Mouse (Mus musculus): ENCODE results near the gene Polr2l. TPM values are rescaled to one million over a fixed set of nuclear protein-coding genes. Genes with fewer than 3 reads are reported as not detected.

The Polr2l gene
- polyA plus RNA-seq, 1 experiment from 2014 or later, result 83.8 TPM

DNA sequence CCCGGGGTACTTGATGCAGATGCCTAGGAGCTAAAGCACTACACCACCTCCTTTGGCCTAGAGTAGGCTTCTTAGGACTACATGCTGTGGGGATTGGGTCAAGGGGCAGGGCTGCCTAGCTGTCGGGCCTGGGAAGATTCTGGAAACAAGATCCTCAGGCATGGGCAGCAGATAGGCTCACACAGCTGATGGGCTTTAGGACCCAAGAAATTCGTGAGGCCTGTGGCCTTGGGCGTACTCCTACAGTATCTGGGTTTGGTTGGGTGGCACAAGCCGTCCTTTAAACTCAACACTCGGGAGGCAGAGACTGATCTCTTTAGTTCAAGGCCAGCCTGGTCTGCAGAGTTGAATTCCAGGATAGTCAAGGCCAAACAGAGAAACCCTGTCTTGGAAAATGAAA, 2.7 kb downstream of the Polr2l start:
- H3K9me3 ChIP-seq, result no peaks in the 10 kb centered on the region
- H3K27ac ChIP-seq, result no peak overlapping the region
- WGBS, result 86% methylated on average over 6 of the region's 6 CpGs
- peaks cover 48% of the 10 kb centered on the region for H3K4me1 ChIP-seq
- peaks cover 14% of the 10 kb centered on the region for H3K36me3 ChIP-seq (replicated peaks)
- no peak overlapping the region for H3K4me2 ChIP-seq
- ATAC-seq (replicated peaks), result no peak
- no peak overlapping the region for H3K9ac ChIP-seq
- H3K27me3 ChIP-seq (replicated peaks), result peaks cover 6% of the 10 kb centered on the region
- H3K4me3 ChIP-seq, result no peak overlapping the region

GRCm38 (mm10) chr7:141471236-141471635, 3.7 kb downstream of the Polr2l start:
- H3K27me3 ChIP-seq (replicated peaks), result no peaks in the 10 kb centered on the region; the same call in none of the 2 replicates
- no peak for ATAC-seq (replicated peaks)
- peaks cover 14% of the 10 kb centered on the region for H3K36me3 ChIP-seq (replicated peaks)
- H3K4me1 ChIP-seq, result peaks cover 52% of the 10 kb centered on the region
- H3K9me3 ChIP-seq, result no peaks in the 10 kb centered on the region
- H3K27ac ChIP-seq, result no peak overlapping the region
- no peak overlapping the region for H3K4me3 ChIP-seq
- no peak overlapping the region for H3K4me2 ChIP-seq
- no peak overlapping the region for H3K9ac ChIP-seq
- 93% methylated on average over 1 of the region's 1 CpGs for WGBS

GRCm38 (mm10) chr7:141470637-141470944, 4.3 kb downstream of the Polr2l start:
- peaks cover 45% of the 10 kb centered on the region for H3K4me1 ChIP-seq
- 93% methylated on average over 10 of the region's 10 CpGs for WGBS
- ATAC-seq (replicated peaks), result no peak

DNA sequence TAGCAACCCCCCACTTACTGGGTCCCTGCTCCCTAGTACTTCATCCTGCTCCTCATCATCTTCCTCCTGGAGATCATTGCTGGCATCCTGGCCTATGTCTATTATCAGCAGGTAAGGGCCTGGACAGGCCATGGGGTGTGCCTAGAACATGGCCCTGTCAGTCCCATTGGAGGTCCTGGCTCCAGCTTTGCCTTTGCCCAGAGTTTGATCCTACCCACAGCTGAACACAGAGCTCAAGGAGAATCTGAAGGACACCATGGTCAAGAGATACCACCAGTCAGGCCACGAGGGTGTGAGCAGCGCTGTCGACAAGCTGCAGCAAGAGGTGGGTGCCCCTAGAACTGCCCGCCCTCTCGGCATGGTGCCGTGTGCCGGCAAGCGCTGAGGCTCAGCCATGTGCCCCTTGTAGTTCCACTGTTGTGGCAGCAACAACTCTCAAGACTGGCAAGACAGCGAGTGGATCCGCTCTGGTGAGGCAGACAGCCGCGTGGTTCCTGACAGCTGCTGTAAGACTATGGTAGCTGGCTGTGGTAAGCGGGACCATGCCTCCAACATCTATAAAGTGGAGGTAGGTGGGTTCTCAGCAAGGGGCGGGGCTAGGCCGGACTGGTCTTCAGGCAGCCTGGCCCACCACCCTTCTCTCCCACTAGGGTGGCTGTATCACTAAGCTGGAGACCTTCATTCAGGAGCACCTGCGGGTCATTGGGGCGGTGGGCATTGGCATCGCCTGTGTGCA, 4.9 kb downstream of the Polr2l start:
- Histone ChIP-seq H3K4me1 (peaks cover 45% of the 10 kb centered on the region), H3K9me3 (no peaks in the 10 kb centered on the region), H3K36me3 (replicated peaks) (peaks cover 14% of the 10 kb centered on the region), H3K9ac (0 out of 2 replicates have a peak overlapping the region, but pooled peaks have one; percentile 28), H3K4me2 (peak overlapping the region; percentile 62), H3K27ac (no peak overlapping the region), H3K4me3 (no peak overlapping the region), H3K27me3 (replicated peaks) (peaks cover 11% of the 10 kb centered on the region)
- WGBS, result 93% methylated on average over 18 of the region's 18 CpGs
- no peak for ATAC-seq (replicated peaks)

More at GRCm38 (mm10) chr7:141470637-141470944, 4.3 kb downstream of the Polr2l start:
- peaks cover 14% of the 10 kb centered on the region for H3K36me3 ChIP-seq (replicated peaks)
- H3K9ac ChIP-seq, result no peak overlapping the region
- H3K27ac ChIP-seq, result no peak overlapping the region
- H3K4me3 ChIP-seq, result no peak overlapping the region
- H3K4me2 ChIP-seq, result no peak overlapping the region
- no peaks in the 10 kb centered on the region for H3K9me3 ChIP-seq
- H3K27me3 ChIP-seq (replicated peaks), result peaks cover 6% of the 10 kb centered on the region

DNA sequence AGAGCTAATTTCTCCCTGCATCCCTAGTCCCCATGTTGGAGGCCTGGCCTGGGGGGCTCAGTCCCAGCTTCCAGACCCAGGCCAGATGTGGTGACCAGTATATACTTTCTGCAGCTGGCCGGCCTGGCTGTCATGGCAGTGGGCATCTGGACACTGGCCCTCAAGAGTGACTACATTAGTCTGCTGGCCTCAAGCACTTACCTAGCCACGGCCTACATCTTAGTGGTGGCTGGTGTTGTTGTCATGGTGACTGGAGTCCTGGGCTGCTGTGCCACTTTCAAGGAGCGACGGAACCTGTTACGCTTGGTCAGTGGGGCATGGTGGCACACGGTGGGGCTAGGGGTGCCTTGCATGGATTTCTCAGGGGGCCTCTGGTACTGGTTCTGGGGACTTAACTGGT, 5.6 kb downstream of the Polr2l start:
- peak overlapping the region; percentile 58 for H3K9ac ChIP-seq
- 50% methylated on average over 6 of the region's 6 CpGs for WGBS
- peak overlapping the region; percentile 79 for H3K27ac ChIP-seq
- H3K4me3 ChIP-seq, result peak overlapping the region; percentile 50
- peaks cover 49% of the 10 kb centered on the region for H3K4me1 ChIP-seq
- peaks cover 18% of the 10 kb centered on the region for H3K27me3 ChIP-seq (replicated peaks)
- H3K9me3 ChIP-seq, result no peaks in the 10 kb centered on the region
- peaks cover 14% of the 10 kb centered on the region for H3K36me3 ChIP-seq (replicated peaks)
- peak overlapping the region; percentile 62 for H3K4me2 ChIP-seq
- no peak for ATAC-seq (replicated peaks)

DNA sequence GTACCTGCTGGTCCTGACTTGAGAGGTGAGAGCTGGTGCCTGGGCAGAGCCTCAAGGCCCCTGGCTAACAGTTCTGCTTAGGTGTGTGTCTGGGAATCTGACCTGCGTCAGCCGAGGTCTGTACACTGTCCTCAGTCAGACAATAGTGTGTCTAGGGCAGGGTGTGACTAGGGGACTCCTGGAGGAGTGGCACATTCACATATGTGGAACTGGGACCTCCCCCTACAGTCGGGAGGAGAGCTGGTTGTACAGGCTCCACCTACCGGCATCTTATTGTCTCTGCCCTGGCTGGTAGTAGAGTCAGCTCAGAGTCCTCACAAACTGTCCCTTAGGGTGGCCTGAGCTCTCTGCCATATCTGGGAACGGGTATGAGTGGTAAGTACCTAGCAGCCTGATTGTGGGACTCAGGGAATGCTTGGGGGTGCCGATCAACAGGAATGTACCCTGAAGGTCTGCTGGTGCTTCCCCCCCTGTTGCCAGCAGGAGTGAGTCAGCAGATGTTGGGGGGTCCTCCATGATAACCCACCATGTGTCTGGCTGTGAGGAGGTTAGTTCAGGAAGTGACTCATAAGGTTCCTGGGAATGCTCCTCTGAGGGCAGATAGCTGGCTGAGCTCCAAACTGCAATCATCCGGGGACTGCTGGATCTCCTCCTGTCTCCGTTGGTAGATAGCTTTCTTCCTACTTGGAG, 6.3 kb downstream of the Polr2l start:
- H3K4me1 ChIP-seq, result peaks cover 42% of the 10 kb centered on the region
- peak; percentile 80 for ATAC-seq (replicated peaks)
- peak overlapping the region; percentile 79 for H3K27ac ChIP-seq
- H3K36me3 ChIP-seq (replicated peaks), result peaks cover 14% of the 10 kb centered on the region
- peak overlapping the region; percentile 50 for H3K4me3 ChIP-seq
- H3K9me3 ChIP-seq, result no peaks in the 10 kb centered on the region
- 13% methylated on average over 8 of the region's 8 CpGs for WGBS
- H3K27me3 ChIP-seq (replicated peaks), result peaks cover 25% of the 10 kb centered on the region
- H3K9ac ChIP-seq, result peak overlapping the region; percentile 58
- peak overlapping the region; percentile 62 for H3K4me2 ChIP-seq

GRCm38 (mm10) chr7:141468164-141468521, 6.8 kb downstream of the Polr2l start:
- peaks cover 30% of the 10 kb centered on the region for H3K27me3 ChIP-seq (replicated peaks)
- no peaks in the 10 kb centered on the region for H3K9me3 ChIP-seq
- H3K4me3 ChIP-seq, result peak overlapping the region; percentile 50
- 20% methylated on average over 5 of the region's 5 CpGs for WGBS
- peak; percentile 24; the same call in 1 of the 2 replicates for ATAC-seq (replicated peaks)
- H3K36me3 ChIP-seq (replicated peaks), result peaks cover 14% of the 10 kb centered on the region
- H3K4me1 ChIP-seq, result peaks cover 38% of the 10 kb centered on the region
- peak overlapping the region; percentile 58 for H3K9ac ChIP-seq
- H3K4me2 ChIP-seq, result peak overlapping the region; percentile 62
- H3K27ac ChIP-seq, result peak overlapping the region; percentile 79

GRCm38 (mm10) chr7:141467230-141468030, 7.5 kb downstream of the Polr2l start, which contains the start of gene Cd151:
Gene Cd151 (plus strand): TSS chr7:141467392.
- Histone ChIP-seq H3K4me2 (peak within 1 kb of the TSS; percentile 62), H3K27me3 (replicated peaks) (peaks cover 37% of the 10 kb centered on the region), H3K9ac (peak within 1 kb of the TSS; percentile 58), H3K9me3 (no peaks in the 10 kb centered on the region), H3K4me1 (peaks cover 38% of the 10 kb centered on the region), H3K4me3 (peak within 1 kb of the TSS; percentile 50), H3K36me3 (replicated peaks) (peaks cover 9% of the 10 kb centered on the region), H3K27ac (peak within 1 kb of the TSS; percentile 79)
- under 1% methylated on average over 52 of the region's 52 CpGs for WGBS
- peak; percentile 51 for ATAC-seq (replicated peaks)

DNA sequence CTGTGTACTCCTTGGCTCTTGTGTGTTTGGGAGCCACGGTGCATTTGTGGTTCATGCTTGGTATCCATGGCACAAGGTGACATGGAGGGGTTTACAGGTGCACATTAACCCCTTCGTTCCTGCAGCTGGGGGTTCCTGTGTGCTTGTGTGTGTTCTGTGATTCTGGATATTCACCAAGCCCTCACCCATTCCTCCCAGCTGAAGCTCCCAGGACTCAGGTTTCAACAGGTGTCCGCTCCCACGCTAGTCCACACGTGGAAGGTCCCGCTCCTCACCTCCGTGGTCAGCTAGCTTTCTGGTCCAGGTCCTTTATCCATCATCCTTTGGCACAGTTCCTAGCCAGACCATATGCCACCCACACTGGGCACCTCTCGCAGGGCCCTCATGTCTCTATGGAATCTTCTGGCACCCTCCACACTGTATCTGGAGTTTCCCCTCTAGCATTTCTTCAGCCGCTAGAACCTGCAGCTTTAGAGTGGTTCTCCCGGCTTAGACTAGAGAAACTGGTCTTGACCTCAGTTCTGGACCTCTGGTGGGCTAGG, 8.3 kb downstream of the Polr2l start:
- no peak overlapping the region for H3K27ac ChIP-seq
- peaks cover 9% of the 10 kb centered on the region for H3K36me3 ChIP-seq (replicated peaks)
- WGBS, result 62% methylated on average over 10 of the region's 10 CpGs
- no peaks in the 10 kb centered on the region for H3K9me3 ChIP-seq
- peaks cover 42% of the 10 kb centered on the region for H3K4me1 ChIP-seq
- H3K4me2 ChIP-seq, result peak overlapping the region; percentile 62
- ATAC-seq (replicated peaks), result no peak
- H3K27me3 ChIP-seq (replicated peaks), result peaks cover 43% of the 10 kb centered on the region
- peak overlapping the region; percentile 58; the same call in 1 of the 2 replicates for H3K9ac ChIP-seq
- peak overlapping the region; percentile 50 for H3K4me3 ChIP-seq

DNA sequence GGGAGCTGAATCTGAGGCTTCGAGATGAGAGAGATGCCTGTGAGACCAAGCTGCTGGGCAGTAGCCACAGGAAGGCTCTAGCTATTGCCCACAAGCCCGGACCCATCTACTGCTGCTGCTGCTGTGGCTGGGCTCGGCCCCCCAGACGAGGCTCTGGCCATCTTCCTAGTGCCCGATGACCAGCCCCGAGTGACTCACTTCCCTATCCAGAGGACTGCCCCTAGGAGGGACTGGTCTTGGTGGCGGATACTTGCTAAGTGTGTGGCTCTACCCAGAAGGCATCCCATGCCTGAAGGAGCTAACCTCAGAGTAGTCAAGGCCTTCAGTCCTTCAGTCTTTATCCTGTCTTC, 8.9 kb downstream of the Polr2l start:
- ATAC-seq (replicated peaks), result no peak
- Histone ChIP-seq H3K4me2 (no peak overlapping the region), H3K27me3 (replicated peaks) (peaks cover 50% of the 10 kb centered on the region), H3K9me3 (no peaks in the 10 kb centered on the region), H3K27ac (no peak overlapping the region), H3K4me1 (peaks cover 46% of the 10 kb centered on the region), H3K36me3 (replicated peaks) (peaks cover 4% of the 10 kb centered on the region), H3K9ac (no peak overlapping the region), H3K4me3 (no peak overlapping the region)
- 80% methylated on average over 7 of the region's 7 CpGs for WGBS

DNA sequence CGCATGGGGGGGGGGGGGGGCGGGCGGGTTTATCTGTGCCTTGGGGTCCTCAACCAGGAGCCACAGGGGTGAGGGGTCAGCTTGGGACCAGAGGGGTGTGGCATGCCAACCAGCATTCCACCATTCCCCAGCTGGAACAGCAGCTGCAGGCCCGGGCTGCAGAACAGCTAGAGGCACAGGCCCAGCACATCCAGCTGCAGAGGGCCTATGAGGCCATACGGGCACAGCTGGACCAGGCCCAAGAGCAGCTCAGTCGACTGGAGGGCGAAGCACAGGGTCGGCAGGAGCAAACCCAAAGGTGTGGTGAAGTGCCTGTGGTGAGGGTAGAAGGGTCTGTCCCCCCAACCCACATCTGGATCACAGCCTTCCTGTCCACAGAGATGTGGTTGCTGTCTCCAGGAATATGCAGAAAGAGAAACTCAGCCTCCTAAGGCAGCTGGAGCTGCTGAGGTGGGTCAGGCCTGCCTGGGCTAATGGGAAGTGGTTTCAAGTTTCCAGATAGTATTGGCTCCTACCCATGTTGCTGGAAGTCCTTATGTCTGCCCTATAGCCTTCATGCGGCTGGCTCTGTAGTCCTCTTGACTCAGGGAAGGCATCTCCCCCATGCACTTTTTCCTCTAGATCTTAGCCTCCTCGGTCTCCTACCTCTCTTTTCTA, 9.4 kb downstream of the Polr2l start:
- no peak overlapping the region for H3K4me3 ChIP-seq
- H3K9ac ChIP-seq, result no peak overlapping the region
- 36% methylated on average over 10 of the region's 10 CpGs for WGBS
- H3K27ac ChIP-seq, result no peak overlapping the region
- no peak overlapping the region for H3K4me2 ChIP-seq
- H3K36me3 ChIP-seq (replicated peaks), result 0 out of 2 replicates have a peak, but pooled peaks cover under 1% of the 10 kb centered on the region
- no peaks in the 10 kb centered on the region for H3K9me3 ChIP-seq
- peaks cover 55% of the 10 kb centered on the region for H3K27me3 ChIP-seq (replicated peaks)
- ATAC-seq (replicated peaks), result no peak
- H3K4me1 ChIP-seq, result peaks cover 46% of the 10 kb centered on the region
